Mouse (Mus musculus): ENCODE data around the gene Dcaf15.

- TF ChIP-seq EP300 (IDR thresholded peaks at IDR 0.05; ENCODE audit: insufficient read depth, low read depth, low read length): no peak
- TF ChIP-seq CTCF (IDR thresholded peaks at IDR 0.05; ENCODE audit: low read depth, low read length): no peak
Measured at GRCm38 (mm10) chr8:84057827-84058226, 46.7 kb downstream of the Dcaf15 start.

All from ES-Bruce4 (cell line).